Mouse (Mus musculus) CH12.LX (cell line): ENCODE data around the gene Zdhhc1.

Source experiments
- CTCF ChIP-seq, 2 experiments: IDR thresholded peaks in 1 of 2; conservative IDR thresholded peaks in 1 of 2; 2 replicates each; pipeline ENCODE4 v1.5.1; 2011 to 2012; ENCODE audit warnings: low read depth in 2 of 2, low read length in 2 of 2, improper control_type of control experiment in 1 of 2, inconsistent platforms in 1 of 2, mild to moderate bottlenecking in 1 of 2, moderate library complexity in 1 of 2
- EP300 ChIP-seq: IDR thresholded peaks from 2 replicates; pipeline ENCODE4 v1.6.1; 2011; ENCODE audit warnings: low read length, improper control_type of control experiment
- ETS1 ChIP-seq: conservative IDR thresholded peaks from 2 replicates; pipeline ENCODE4 v1.6.1; 2012; ENCODE audit warnings: low read depth, mild to moderate bottlenecking, inconsistent platforms, low read length, improper control_type of control experiment, moderate library complexity
- JUN ChIP-seq: IDR thresholded peaks from 2 replicates; pipeline ENCODE4 v1.6.1; 2011; ENCODE audit warnings: low read depth, mild to moderate bottlenecking, low read length, improper control_type of control experiment, moderate library complexity; ENCODE audit not compliant: insufficient read depth
- JUND ChIP-seq: conservative IDR thresholded peaks from 2 replicates; pipeline ENCODE4 v1.6.1; 2011; ENCODE audit warnings: low read depth, low read length, improper control_type of control experiment
- MXI1 ChIP-seq: IDR thresholded peaks from 2 replicates; pipeline ENCODE4 v1.6.1; 2011; ENCODE audit warnings: mild to moderate bottlenecking, low read depth, low read length, improper control_type of control experiment
- MYC ChIP-seq: IDR thresholded peaks from 2 replicates; pipeline ENCODE4 v1.6.1; 2011; ENCODE audit warnings: low read depth, mild to moderate bottlenecking, improper control_type of control experiment, low read length
- NELFE ChIP-seq: IDR thresholded peaks from 2 replicates; pipeline ENCODE4 v1.6.1; 2011; ENCODE audit warnings: low read depth, low read length, improper control_type of control experiment
- POLR2A ChIP-seq: IDR thresholded peaks from 2 replicates; pipeline ENCODE4 v1.6.1; 2011; ENCODE audit warnings: low read depth, mild to moderate bottlenecking, improper control_type of control experiment, low read length
- TBP ChIP-seq: conservative IDR thresholded peaks from 2 replicates; pipeline ENCODE4 v1.6.1; 2011; ENCODE audit warnings: low read depth, low read length, improper control_type of control experiment
- UBTF ChIP-seq: IDR thresholded peaks from 2 replicates; pipeline ENCODE4 v1.6.1; 2012; ENCODE audit warnings: low read depth, mild to moderate bottlenecking, inconsistent platforms, low read length, improper control_type of control experiment, moderate library complexity
- ZKSCAN1 ChIP-seq: IDR thresholded peaks from 2 replicates; pipeline ENCODE4 v1.6.1; 2012; ENCODE audit warnings: low read depth, inconsistent platforms, low read length, improper control_type of control experiment, borderline replicate concordance
- ZNF384 ChIP-seq: IDR thresholded peaks from 2 replicates; pipeline ENCODE4 v1.6.1; 2012; ENCODE audit warnings: low read depth, low read length, improper control_type of control experiment, inconsistent platforms

DNA sequence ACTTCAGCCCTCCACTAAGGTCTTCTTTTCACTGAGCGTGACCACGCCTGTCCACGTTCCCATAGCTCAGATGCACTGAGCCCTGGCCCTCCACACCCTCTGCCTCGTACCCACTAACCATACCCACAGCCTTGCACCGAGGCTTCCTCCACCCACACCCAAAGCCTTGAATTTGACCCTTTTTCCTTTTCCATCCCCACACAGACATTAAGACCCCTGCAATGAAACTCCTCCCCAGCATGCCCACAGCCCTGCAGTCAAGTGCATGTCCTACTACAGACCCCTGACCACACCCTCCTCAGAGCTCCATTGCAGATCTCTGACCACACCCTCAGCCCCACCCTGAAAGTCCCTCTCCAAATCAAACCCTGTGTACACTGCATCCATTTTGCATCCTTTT lies 26.9 kb downstream of the Zdhhc1 start:
- TF ChIP-seq CTCF (conservative IDR thresholded peaks at IDR 0.05 in 1 of 2, IDR thresholded peaks at IDR 0.05 in 1 of 2; ENCODE audit: low read depth in 2 of 2, low read length in 2 of 2) = no peak
- TF ChIP-seq ETS1 = no peak
- TF ChIP-seq TBP = no peak
- TF ChIP-seq ZKSCAN1 = no peak
- TF ChIP-seq POLR2A = no peak
- no peak for TF ChIP-seq ZNF384
- no peak for TF ChIP-seq JUND
- TF ChIP-seq MXI1 = no peak
- TF ChIP-seq JUN = no peak
- TF ChIP-seq MYC = no peak
- TF ChIP-seq EP300 = no peak
- TF ChIP-seq UBTF = no peak
- TF ChIP-seq NELFE = no peak
